Mouse (Mus musculus): ENCODE data around the gene Tas2r124. TPM values are rescaled to one million over a fixed set of nuclear protein-coding genes. Genes with fewer than 3 reads are reported as not detected.

Gene Tas2r124
- polyA plus RNA-seq (2012) = not detected in 2 replicates

DNA sequence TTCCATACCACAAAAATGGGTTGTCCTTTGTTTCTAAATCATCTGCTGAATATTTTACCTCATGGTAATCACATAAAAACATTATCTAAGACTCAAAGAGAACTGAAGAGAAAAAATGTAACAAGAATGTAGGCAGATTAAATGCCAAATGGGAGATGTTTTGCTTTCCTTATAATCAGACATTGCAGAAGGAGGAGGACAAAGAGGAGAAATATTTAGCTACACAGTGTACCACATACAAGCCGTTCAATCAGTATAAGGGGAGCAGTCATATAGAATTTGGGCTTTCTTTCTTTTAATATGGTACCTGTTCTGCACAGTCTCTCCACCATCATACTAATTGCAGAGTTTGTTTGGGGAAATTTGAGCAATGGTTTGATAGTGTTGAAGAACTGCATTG lies at the start of gene Tas2r124:
Gene Tas2r124 (plus strand): TSS at position 301 of the 400 bp plus-strand sequence.
- TF ChIP-seq TAL1 (IDR thresholded peaks at IDR 0.05; ENCODE audit: low read length) = no peak
- no peak for TF ChIP-seq GATA1 (IDR thresholded peaks at IDR 0.05; ENCODE audit: low read length)
- Histone ChIP-seq H3K36me3 (ENCODE audit: control insufficient read depth) (no peaks in the 10 kb centered on the region), H3K9me3 (ENCODE audit: control insufficient read depth, low read length) (peaks cover 6% of the 10 kb centered on the region; the same call in 1 of the 2 replicates)

DNA sequence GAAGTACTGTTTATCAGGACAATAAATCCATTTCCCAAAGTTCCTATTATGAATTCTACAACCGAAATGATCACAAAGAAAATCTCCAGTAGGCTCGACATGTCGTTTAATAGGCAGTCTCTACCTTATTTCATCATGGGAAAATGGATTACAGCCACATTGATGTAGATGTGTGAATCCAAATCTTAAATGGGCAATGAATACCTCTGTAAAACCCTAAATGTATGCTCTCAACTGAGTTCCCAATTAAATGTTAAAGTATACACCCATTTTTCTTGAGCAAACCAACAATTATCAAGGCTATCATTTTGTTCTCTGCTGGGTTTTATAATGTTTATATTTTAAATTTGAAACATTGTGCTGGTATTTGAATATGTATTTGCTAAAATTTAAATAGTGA lies 42.7 kb upstream of the Tas2r124 start, which contains the start of gene Tas2r122:
Gene Tas2r122 (minus strand): TSS at position 101 of the 400 bp plus-strand sequence.
- Histone ChIP-seq H3K36me3 (ENCODE audit: control insufficient read depth) (no peaks in the 10 kb centered on the region), H3K27me3 (ENCODE audit: control insufficient read depth) (no peaks in the 10 kb centered on the region), H3K4me3 (replicated peaks) (no peak within 1 kb of the TSS), H3K4me1 (ENCODE audit: control insufficient read depth) (no peaks in the 10 kb centered on the region), H3K9me3 (ENCODE audit: control insufficient read depth, low read length) (peaks cover 3% of the 10 kb centered on the region; the same call in 1 of the 2 replicates)
- no peak for TF ChIP-seq TAL1 (IDR thresholded peaks at IDR 0.05; ENCODE audit: low read length)
- TF ChIP-seq GATA1 (IDR thresholded peaks at IDR 0.05; ENCODE audit: low read length) = no peak

More for the DNA sequence above, at the start of gene Tas2r124:
- Histone ChIP-seq H3K4me1 (ENCODE audit: control insufficient read depth) (no peaks in the 10 kb centered on the region), H3K27me3 (ENCODE audit: control insufficient read depth) (no peaks in the 10 kb centered on the region), H3K4me3 (replicated peaks) (no peak within 1 kb of the TSS)

DNA sequence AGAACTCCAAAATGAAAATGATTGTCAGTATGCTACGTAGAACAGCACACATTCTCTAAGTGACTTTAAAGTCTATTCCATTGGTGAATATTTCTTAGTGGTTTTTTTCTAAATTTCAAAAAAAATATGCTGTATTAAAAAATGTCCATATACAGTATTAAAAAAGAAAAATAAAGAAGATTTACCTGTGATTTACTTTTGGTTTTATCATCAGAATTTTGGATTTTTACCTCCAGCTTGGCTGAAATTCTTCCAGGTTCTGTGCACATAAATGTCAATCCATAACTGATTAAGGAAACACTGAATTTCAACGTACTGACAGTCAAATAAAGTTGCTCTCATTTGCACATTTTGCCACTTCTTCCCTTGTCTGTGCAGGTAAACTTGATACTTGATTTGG lies 16.6 kb upstream of the Tas2r124 start, which contains the start of gene Tas2r115:
Gene Tas2r115 (minus strand): TSS at position 101 of the 400 bp plus-strand sequence.
- no peak within 1 kb of the TSS for H3K4me3 ChIP-seq (replicated peaks)
- H3K4me1 ChIP-seq (ENCODE audit: control insufficient read depth) = no peaks in the 10 kb centered on the region
- TF ChIP-seq GATA1 (IDR thresholded peaks at IDR 0.05; ENCODE audit: low read length) = no peak
- TF ChIP-seq TAL1 (IDR thresholded peaks at IDR 0.05; ENCODE audit: low read length) = no peak

DNA sequence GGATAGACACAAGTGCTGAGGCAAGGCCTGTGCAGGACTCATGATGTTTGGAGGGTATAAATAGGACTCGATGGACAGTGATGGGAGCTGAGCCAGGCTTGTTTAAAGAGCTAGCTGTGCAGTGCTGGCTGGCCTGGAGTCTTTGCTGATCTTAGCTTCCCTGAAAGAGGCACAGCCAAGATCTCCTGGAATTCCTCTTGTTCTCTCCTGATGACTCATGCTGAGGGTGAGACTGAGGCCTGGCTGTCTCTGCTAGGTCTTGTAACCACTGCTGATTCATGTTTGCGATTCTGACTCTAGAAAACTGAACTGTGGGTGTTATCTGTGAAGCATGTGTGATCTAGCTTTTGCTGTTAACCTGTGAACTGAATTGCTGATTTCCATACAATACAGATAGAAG lies 4.3 kb upstream of the Tas2r124 start:
- H3K4me3 ChIP-seq (replicated peaks) = no peak overlapping the region
- H3K4me1 ChIP-seq (ENCODE audit: control insufficient read depth) = no peaks in the 10 kb centered on the region
- no peaks in the 10 kb centered on the region for H3K27me3 ChIP-seq (ENCODE audit: control insufficient read depth)
- TF ChIP-seq TAL1 (IDR thresholded peaks at IDR 0.05; ENCODE audit: low read length) (no peak), GATA1 (IDR thresholded peaks at IDR 0.05; ENCODE audit: low read length) (no peak)
- H3K9me3 ChIP-seq (ENCODE audit: control insufficient read depth, low read length) = peaks cover 6% of the 10 kb centered on the region; the same call in 1 of the 2 replicates
- H3K36me3 ChIP-seq (ENCODE audit: control insufficient read depth) = no peaks in the 10 kb centered on the region

More for the DNA sequence above, 16.6 kb upstream of the Tas2r124 start, which contains the start of gene Tas2r115:
- Histone ChIP-seq H3K27me3 (ENCODE audit: control insufficient read depth) (no peaks in the 10 kb centered on the region), H3K9me3 (ENCODE audit: control insufficient read depth, low read length) (peaks cover 2% of the 10 kb centered on the region; the same call in 1 of the 2 replicates), H3K36me3 (ENCODE audit: control insufficient read depth) (no peaks in the 10 kb centered on the region)

DNA sequence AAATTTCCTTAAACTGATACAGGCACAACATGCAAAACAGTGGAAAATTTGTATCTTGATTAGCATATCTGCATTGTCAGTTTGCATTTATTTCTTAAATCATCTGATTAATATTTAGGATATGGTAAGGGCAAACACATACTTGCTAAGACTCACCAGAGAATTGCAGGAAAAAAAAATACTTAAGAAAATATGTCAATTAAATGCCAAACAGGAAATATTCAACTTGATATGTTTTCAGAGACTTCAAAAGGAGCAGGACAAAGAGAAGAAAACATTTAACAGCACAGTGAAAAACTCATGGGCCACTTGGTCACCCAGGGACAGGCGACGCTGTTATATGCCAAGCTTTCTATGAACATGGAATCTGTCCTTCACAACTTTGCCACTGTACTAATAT lies 7.3 kb downstream of the Tas2r124 start, which contains the start of gene Tas2r102:
Gene Tas2r102 (plus strand): TSS at position 301 of the 400 bp plus-strand sequence.
- H3K27me3 ChIP-seq (ENCODE audit: control insufficient read depth) = no peaks in the 10 kb centered on the region
- no peaks in the 10 kb centered on the region for H3K36me3 ChIP-seq (ENCODE audit: control insufficient read depth)
- H3K4me3 ChIP-seq (replicated peaks) = no peak within 1 kb of the TSS
- no peak for TF ChIP-seq TAL1 (IDR thresholded peaks at IDR 0.05; ENCODE audit: low read length)
- no peak for TF ChIP-seq GATA1 (IDR thresholded peaks at IDR 0.05; ENCODE audit: low read length)
- no peaks in the 10 kb centered on the region for H3K4me1 ChIP-seq (ENCODE audit: control insufficient read depth)
- no peaks in the 10 kb centered on the region; the same call in 1 of the 2 replicates for H3K9me3 ChIP-seq (ENCODE audit: control insufficient read depth, low read length)

DNA sequence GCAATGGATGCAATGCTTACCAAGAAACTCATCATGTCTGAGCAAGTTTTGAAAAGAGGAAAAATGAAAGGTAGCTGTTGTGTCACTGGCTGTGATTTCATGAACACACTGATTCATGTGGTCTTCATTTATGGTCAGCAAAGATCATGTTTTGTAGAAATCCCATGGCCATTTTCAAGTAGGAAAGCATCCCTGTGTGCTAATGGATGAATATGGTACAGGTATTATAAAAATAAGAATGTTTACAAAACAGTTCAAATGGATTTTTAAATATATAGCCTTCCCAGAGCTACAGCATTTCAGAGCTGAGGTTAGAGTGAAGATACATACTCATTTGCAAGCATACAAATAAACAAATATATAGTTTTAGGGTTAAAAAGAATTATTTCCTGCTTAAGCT lies 23.5 kb downstream of the Tas2r124 start, which contains the start of gene Tas2r136:
Gene Tas2r136 (minus strand): TSS at position 101 of the 400 bp plus-strand sequence.
- Histone ChIP-seq H3K27me3 (ENCODE audit: control insufficient read depth) (no peaks in the 10 kb centered on the region), H3K4me3 (replicated peaks) (no peak within 1 kb of the TSS), H3K4me1 (ENCODE audit: control insufficient read depth) (no peaks in the 10 kb centered on the region), H3K9me3 (ENCODE audit: control insufficient read depth, low read length) (no peaks in the 10 kb centered on the region), H3K36me3 (ENCODE audit: control insufficient read depth) (no peaks in the 10 kb centered on the region)
- TF ChIP-seq TAL1 (IDR thresholded peaks at IDR 0.05; ENCODE audit: low read length) (no peak), GATA1 (IDR thresholded peaks at IDR 0.05; ENCODE audit: low read length) (no peak)

DNA sequence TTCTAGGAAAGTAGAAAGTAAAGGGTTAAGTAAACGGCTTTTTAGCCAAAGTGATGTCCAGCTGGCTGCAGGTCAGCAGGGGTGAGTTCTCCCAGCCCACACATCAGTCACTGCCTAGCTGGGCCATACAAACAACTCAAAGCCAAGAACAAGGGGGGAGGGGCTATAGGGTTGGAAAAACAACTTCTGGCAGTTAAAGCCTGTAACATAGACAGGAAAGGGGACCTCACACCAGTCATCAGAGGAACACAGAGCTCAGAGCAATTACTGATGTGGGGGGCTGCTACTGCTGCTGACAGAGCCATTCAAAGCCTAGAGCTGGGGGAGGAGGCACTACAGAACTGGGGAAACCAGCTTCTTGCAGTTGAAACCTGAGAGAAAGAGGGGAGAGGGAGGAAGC lies 40.9 kb downstream of the Tas2r124 start:
- H3K27me3 ChIP-seq (ENCODE audit: control insufficient read depth) = no peaks in the 10 kb centered on the region
- peaks cover 19% of the 10 kb centered on the region for H3K9me3 ChIP-seq (ENCODE audit: control insufficient read depth, low read length)
- H3K36me3 ChIP-seq (ENCODE audit: control insufficient read depth) = no peaks in the 10 kb centered on the region
- H3K4me3 ChIP-seq (replicated peaks) = no peak overlapping the region
- no peaks in the 10 kb centered on the region for H3K4me1 ChIP-seq (ENCODE audit: control insufficient read depth)
- TF ChIP-seq TAL1 (IDR thresholded peaks at IDR 0.05; ENCODE audit: low read length) = no peak
- no peak for TF ChIP-seq GATA1 (IDR thresholded peaks at IDR 0.05; ENCODE audit: low read length)

DNA sequence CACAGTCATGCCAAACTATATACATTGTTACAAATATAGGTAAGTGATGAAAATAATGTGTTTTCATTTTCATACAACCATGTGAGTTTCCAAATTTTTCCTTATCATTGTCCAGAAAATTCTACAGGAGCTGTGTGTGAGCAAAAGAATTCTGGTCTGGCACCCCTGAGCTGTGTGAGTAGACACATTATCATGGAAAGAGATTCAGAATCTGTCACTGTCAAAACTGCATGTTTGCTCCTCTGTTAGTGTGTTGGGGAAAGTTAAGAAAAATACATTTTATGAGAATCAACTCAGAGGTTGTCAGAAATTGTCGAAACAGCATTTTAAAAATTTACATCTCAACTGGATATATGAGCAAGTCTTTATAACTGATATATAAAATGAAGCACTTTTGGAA lies 48.0 kb downstream of the Tas2r124 start, which contains the start of gene Tas2r117:
Gene Tas2r117 (plus strand): TSS at position 301 of the 400 bp plus-strand sequence.
- Histone ChIP-seq H3K9me3 (ENCODE audit: control insufficient read depth, low read length) (peaks cover under 1% of the 10 kb centered on the region; the same call in 1 of the 2 replicates), H3K4me3 (replicated peaks) (no peak within 1 kb of the TSS), H3K27me3 (ENCODE audit: control insufficient read depth) (no peaks in the 10 kb centered on the region), H3K36me3 (ENCODE audit: control insufficient read depth) (no peaks in the 10 kb centered on the region), H3K4me1 (ENCODE audit: control insufficient read depth) (no peaks in the 10 kb centered on the region)
- TF ChIP-seq GATA1 (IDR thresholded peaks at IDR 0.05; ENCODE audit: low read length) = no peak
- TF ChIP-seq TAL1 (IDR thresholded peaks at IDR 0.05; ENCODE audit: low read length) = no peak

Other genes starting within 250 kb of the Tas2r124 start
- not detected in 2 replicates for gene Prh1, start 184.9 kb upstream of the Tas2r124 start, polyA plus RNA-seq (2012)
- gene Prp2, start 158.8 kb upstream of the Tas2r124 start, polyA plus RNA-seq (2012) = not detected in 2 replicates
- not detected in 2 replicates for gene A630073D07Rik, start 103.2 kb upstream of the Tas2r124 start, polyA plus RNA-seq (2012)
- gene Tas2r120, start 97.8 kb upstream of the Tas2r124 start, polyA plus RNA-seq (2012) = not detected in 2 replicates
- gene Tas2r121, start 53.7 kb upstream of the Tas2r124 start, polyA plus RNA-seq (2012) = not detected in 2 replicates
- not detected in 2 replicates for gene Tas2r122, start 42.8 kb upstream of the Tas2r124 start, polyA plus RNA-seq (2012)
- gene Tas2r115, start 16.7 kb upstream of the Tas2r124 start, polyA plus RNA-seq (2012) = not detected in 2 replicates
- not detected in 2 replicates for gene Tas2r102, start 7.4 kb downstream of the Tas2r124 start, polyA plus RNA-seq (2012)
- gene Tas2r136, start 23.4 kb downstream of the Tas2r124 start, polyA plus RNA-seq (2012) = not detected in 2 replicates
- not detected in 2 replicates for gene Tas2r117, start 48.1 kb downstream of the Tas2r124 start, polyA plus RNA-seq (2012)
- not detected in 2 replicates for gene Tas2r123, start 92.4 kb downstream of the Tas2r124 start, polyA plus RNA-seq (2012)
- gene Tas2r116, start 100.7 kb downstream of the Tas2r124 start, polyA plus RNA-seq (2012) = not detected in 2 replicates
- not detected in 2 replicates for gene Tas2r110, start 113.3 kb downstream of the Tas2r124 start, polyA plus RNA-seq (2012)
- not detected in 2 replicates for gene Tas2r113, start 138.3 kb downstream of the Tas2r124 start, polyA plus RNA-seq (2012)
- gene Tas2r125, start 154.9 kb downstream of the Tas2r124 start, polyA plus RNA-seq (2012) = not detected in 2 replicates
- gene Tas2r129, start 196.4 kb downstream of the Tas2r124 start, polyA plus RNA-seq (2012) = not detected in 2 replicates
- not detected in 2 replicates for gene Tas2r131, start 203.2 kb downstream of the Tas2r124 start, polyA plus RNA-seq (2012)
- gene Tas2r109, start 226.2 kb downstream of the Tas2r124 start, polyA plus RNA-seq (2012) = not detected in 2 replicates

Measured in erythroblast, embryonic 14.5 days (primary cell).